Mouse (Mus musculus) stomach, postnatal 0 days (tissue): Measurements from ENCODE around the gene Ebf3.

ENCODE experiments used
- CTCF ChIP-seq: IDR thresholded peaks from 2 replicates; pipeline ENCODE4 v1.5.1; 2016; ENCODE audit warnings: antibody characterized with exemption, low read depth, mild to moderate bottlenecking, moderate library complexity
- EP300 ChIP-seq: optimal IDR thresholded peaks from 2 replicates; pipeline ENCODE3; 2016; ENCODE audit warnings: antibody characterized with exemption

DNA sequence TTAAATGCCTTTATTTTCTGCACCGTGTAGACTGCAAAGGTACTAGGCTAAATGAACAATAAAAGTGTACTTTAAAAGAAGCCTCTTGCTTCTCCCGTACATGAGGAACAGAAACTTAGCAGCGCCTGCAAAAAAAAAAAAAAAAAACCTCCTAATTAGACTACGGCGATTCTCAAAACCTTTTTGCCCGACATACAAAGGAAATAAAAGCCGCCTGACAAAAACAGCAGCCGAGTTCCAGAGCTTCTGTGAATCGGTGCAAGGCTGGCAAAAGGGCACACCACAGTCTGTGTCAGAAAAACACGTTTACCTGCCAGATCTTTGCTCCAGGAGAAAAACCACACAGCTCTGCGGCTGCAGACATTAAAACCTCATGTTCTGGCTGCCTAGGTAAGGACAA lies 3.4 kb downstream of the Ebf3 start:
- TF ChIP-seq EP300 (no peak), CTCF (no peak)
